Mouse (Mus musculus) olfactory bulb, adult 2 months (tissue): Measurements from ENCODE around the gene Tm9sf4.

Experiments
- CTCF ChIP-seq: fragments of 200-500 bp; IDR thresholded peaks from 2 replicates; pipeline ENCODE4 v1.5.1; 2012; ENCODE audit warnings: low read depth, mild to moderate bottlenecking, low read length, moderate library complexity; ENCODE audit not compliant: insufficient read depth
- POLR2A ChIP-seq: fragments of 200-500 bp; IDR thresholded peaks from 2 replicates; pipeline ENCODE4 v1.6.1; 2012; ENCODE audit warnings: mild to moderate bottlenecking, low read depth, low read length, moderate library complexity; ENCODE audit not compliant: insufficient read depth

DNA sequence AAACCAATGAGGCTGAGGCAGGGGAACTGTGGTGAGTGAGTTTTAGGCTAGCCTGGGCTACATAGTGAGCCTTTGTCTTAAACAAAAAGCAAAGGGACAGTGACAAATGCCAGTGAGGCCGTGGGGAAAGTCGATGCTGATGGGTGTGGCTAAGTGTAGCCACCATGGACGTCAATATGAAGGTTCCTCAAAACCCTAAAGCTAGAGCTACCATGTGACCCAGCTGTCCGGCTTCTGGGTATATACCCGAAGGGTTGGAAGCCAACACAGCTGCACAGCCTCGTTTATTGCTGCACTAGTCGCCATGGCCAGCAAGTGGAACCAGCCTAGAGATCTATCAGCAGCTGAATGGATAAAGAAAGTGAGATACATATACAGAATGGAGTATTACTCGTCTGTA lies 41.0 kb upstream of the Tm9sf4 start:
- no peak for TF ChIP-seq CTCF
- no peak for TF ChIP-seq POLR2A
